Mouse (Mus musculus): ENCODE results near the gene Zbtb18. TPM values are rescaled to one million over a fixed set of nuclear protein-coding genes. Genes with fewer than 3 reads are reported as not detected.

Zbtb18 gene
- 10 to 100 TPM; 32.5 to 38.6 TPM for total RNA-seq (2023)

DNA sequence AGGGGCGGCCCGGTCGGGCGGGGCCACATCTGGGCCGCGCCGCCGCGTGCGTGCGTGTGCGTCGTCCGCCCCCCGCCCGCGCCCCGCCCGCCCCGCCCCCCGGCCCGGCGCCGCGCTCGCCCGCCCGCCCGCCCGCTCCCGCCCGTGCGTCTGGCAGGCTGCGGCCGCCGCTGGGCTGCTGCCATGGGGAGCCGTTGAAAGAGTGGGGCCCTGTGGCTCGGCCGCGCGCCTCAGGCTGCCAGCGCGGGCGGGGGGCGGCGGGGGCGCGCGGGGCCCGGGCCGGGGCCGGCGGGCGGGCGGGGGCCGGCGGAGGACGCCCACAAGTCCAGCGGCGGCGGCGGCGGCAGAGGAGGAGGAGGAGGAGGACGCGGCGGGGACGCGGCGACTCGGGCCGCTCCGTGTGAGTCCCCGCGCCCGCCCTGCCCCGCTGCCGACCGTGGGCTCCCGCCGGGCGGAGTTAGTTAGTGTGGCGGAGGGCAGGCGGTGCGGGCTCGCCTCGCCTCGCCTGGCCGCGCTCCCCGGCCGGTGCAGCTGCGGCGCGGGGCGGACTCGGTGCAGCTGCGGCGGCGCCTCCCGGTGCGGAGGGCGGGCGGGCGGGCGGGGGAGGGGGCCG lies at the start of gene Zbtb18:
Zbtb18 (plus strand) TSS at position 156 of the 613 bp plus-strand sequence.

Other genes starting within 250 kb of the Zbtb18 start
- 10 to 100 TPM; 17.7 to 18.8 TPM for gene Akt3, start 184.1 kb upstream of the Zbtb18 start, total RNA-seq (2023)

All from neutrophil, adult 59 days (primary cell).